Mouse (Mus musculus) intestine, embryonic 16.5 days (tissue): Measurements from ENCODE around the gene Rwdd3. TPM values are rescaled to one million over a fixed set of nuclear protein-coding genes. Genes with fewer than 3 reads are reported as not detected.
A peak's percentile ranks its signal among the peaks of the same experiment; 100 is the strongest.

Experiments used
- ATAC-seq: fragments of 200-750 bp; cut with Nextera tagmentation; 2 replicates; pipeline ENCODE4 v1.8.0; 2017; ENCODE audit warnings: moderate TSS enrichment, moderate library complexity
- H3K27ac ChIP-seq: fragments of 300-500 bp; sonication (generic); 2 replicates; pipeline ENCODE4 v1.5.1; 2014; ENCODE audit warnings: mild to moderate bottlenecking, low read length
- H3K27me3 ChIP-seq: fragments of 300-500 bp; sonication (generic); replicated peaks from 2 replicates; pipeline ENCODE4 v1.6.1; 2014; ENCODE audit warnings: low read length, control low read depth, mixed read lengths; ENCODE audit not compliant: control insufficient read depth, insufficient read depth
- H3K36me3 ChIP-seq: fragments of 300-500 bp; sonication (generic); 2 replicates; pipeline ENCODE4 v1.6.1; 2014; ENCODE audit warnings: low read length, control low read depth; ENCODE audit not compliant: control insufficient read depth, insufficient read depth
- H3K4me1 ChIP-seq: fragments of 300-500 bp; sonication (generic); 2 replicates; pipeline ENCODE4 v1.6.1; 2014; ENCODE audit warnings: low read length, control low read depth, mixed read lengths; ENCODE audit not compliant: control insufficient read depth, insufficient read depth
- H3K4me2 ChIP-seq: fragments of 300-500 bp; sonication (generic); 2 replicates; pipeline ENCODE4 v1.6.1; 2014; ENCODE audit warnings: low read depth, low read length, control low read depth
- H3K4me3 ChIP-seq: fragments of 300-500 bp; sonication (generic); 2 replicates; pipeline ENCODE4 v1.5.1; 2014; ENCODE audit warnings: mild to moderate bottlenecking, low read length
- H3K9ac ChIP-seq: fragments of 300-500 bp; sonication (generic); 2 replicates; pipeline ENCODE4 v1.6.1; 2014; ENCODE audit warnings: low read depth, low read length
- H3K9me3 ChIP-seq: fragments of 300-500 bp; sonication (generic); 2 replicates; pipeline ENCODE4 v1.6.1; 2016; ENCODE audit warnings: low read length, control low read depth; ENCODE audit not compliant: control insufficient read depth
- WGBS: fragments of 180-500 bp; shearing (Covaris S2); extraction: QIAGEN DNeasy Blood & Tissue Kit; methylation state at CpG from one replicate; pipeline ENCODE4 v1.1.7; 2014; 5-methylcytosine and 5-hydroxymethylcytosine counted together
- polyA plus RNA-seq: library from polyadenylated mRNA; unstranded; fragments of >200 nt; fragmentation: Nextera tagmentation; extraction: Ambion mirVana; gene quantifications from 2 replicates; pipeline ENCODE4 v1.2.1, GENCODE M21; 2015

Gene Rwdd3
- 4.8 and 5.5 TPM in 2 replicates for polyA plus RNA-seq

DNA sequence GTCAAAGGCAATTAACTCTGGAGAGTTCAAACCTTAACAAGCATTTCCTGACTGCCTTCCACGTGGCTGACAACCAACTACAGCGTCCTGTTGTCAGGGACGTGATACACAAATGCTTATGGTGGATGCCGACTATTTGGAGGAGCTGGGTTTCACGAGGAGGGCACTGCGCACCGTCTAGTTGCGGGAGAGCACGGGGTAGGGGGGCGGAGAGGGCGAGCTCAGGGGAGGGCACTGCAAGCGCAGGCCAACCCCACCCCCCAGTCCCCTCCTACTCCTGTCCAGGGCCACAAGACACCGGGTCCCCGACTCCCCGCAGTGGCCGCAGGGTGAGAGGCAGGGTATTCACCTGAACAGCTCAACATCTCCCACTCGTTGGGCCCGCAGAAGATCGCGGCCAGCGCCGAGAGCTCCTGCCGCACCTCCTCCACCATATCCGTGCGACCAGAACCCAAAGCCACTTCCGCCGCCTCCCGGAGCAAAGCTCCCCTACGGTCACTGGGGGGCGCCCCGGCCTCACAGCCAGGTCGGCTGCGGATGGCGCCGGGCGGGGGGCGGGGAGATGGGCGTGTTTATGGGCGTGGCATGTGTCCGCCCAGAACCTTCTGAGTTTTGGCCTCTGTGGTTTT is at the start of gene Rwdd3:
Gene Rwdd3 (minus strand): TSS at position 453 of the 629 bp plus-strand sequence.
- Histone ChIP-seq H3K9me3 (no peaks in the 10 kb centered on the region), H3K4me1 (no peaks in the 10 kb centered on the region), H3K27ac (peak within 1 kb of the TSS; percentile 63), H3K4me2 (peak within 1 kb of the TSS; percentile 74), H3K4me3 (peak within 1 kb of the TSS; percentile 67), H3K27me3 (no peaks in the 10 kb centered on the region), H3K9ac (peak within 1 kb of the TSS; percentile 77), H3K36me3 (no peaks in the 10 kb centered on the region)
- ATAC-seq = peak; percentile 98
- WGBS = under 1% methylated on average over 40 of the region's 40 CpGs

DNA sequence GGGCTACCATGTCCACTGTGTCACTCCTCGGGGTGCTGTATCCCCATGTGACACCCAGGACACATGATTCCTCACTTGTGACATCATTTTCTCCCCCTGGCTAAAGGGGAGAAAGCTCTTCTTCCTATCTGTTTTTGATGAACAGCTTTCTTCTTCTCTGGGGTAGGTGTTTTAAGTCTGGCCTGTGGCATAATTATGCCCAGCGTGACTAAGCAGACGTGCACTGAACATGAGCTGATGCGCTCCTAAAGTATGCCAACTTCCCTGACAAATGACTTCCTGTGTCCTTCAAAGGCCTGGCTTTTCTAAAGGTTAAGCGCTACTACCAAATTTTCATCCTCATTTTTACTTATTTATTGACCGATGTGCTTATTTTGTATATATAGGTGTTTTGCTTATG is 45.5 kb upstream of the Rwdd3 start:
- no peak for ATAC-seq
- Histone ChIP-seq H3K4me1 (no peaks in the 10 kb centered on the region), H3K4me3 (no peak overlapping the region), H3K9me3 (no peaks in the 10 kb centered on the region), H3K36me3 (no peaks in the 10 kb centered on the region), H3K27me3 (no peaks in the 10 kb centered on the region), H3K4me2 (no peak overlapping the region), H3K27ac (no peak overlapping the region), H3K9ac (no peak overlapping the region)
- WGBS = 79% methylated on average over 6 of the region's 6 CpGs

DNA sequence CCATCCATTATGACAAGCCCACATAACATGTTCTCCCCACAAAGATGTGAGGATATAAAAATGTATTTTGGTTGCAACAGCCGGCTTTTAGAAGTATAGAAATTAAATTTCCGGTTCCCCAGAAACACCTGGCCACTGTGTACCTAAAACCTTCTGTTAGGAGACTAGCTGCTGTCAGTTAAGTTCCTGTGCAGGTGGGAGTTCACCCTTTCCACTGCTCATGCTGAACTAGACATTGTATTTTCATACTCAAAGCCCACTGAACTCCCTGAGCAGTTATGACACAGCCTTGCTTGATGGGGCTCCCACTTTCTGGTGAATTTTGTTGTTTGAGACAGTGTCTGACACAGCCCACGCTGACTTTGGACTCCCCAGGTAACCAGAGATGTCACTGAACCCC is 42.0 kb upstream of the Rwdd3 start:
- no peak overlapping the region for H3K9ac ChIP-seq
- ATAC-seq = no peak
- no peaks in the 10 kb centered on the region for H3K4me1 ChIP-seq
- H3K27me3 ChIP-seq = no peaks in the 10 kb centered on the region
- no peaks in the 10 kb centered on the region for H3K36me3 ChIP-seq
- no peak overlapping the region for H3K4me3 ChIP-seq
- H3K4me2 ChIP-seq = no peak overlapping the region
- 77% methylated on average over 3 of the region's 3 CpGs for WGBS
- no peaks in the 10 kb centered on the region for H3K9me3 ChIP-seq
- H3K27ac ChIP-seq = no peak overlapping the region

DNA sequence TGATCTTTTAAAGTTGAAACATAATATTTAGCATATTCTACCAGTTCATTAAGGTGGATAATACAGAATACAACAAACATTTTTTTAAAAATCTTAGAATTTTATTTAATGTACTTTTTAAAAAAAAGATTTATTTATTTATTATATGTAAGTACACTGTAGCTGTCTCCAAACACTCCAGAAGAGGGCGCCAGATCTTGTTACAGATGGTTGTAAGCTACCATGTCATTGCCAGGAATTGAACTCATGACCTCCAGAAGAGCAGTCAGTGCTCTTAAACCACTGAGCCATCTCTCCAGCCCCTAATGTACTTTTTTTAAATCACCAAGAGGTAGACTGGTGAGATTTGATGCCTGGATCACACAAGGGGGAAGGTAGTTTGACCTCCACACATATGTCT is 40.7 kb upstream of the Rwdd3 start:
- Histone ChIP-seq H3K4me3 (no peak overlapping the region), H3K27me3 (no peaks in the 10 kb centered on the region), H3K9me3 (no peaks in the 10 kb centered on the region), H3K4me1 (no peaks in the 10 kb centered on the region), H3K4me2 (no peak overlapping the region), H3K36me3 (no peaks in the 10 kb centered on the region), H3K9ac (no peak overlapping the region), H3K27ac (no peak overlapping the region)
- 46% methylated on average over 1 of the region's 1 CpGs for WGBS
- ATAC-seq = no peak

DNA sequence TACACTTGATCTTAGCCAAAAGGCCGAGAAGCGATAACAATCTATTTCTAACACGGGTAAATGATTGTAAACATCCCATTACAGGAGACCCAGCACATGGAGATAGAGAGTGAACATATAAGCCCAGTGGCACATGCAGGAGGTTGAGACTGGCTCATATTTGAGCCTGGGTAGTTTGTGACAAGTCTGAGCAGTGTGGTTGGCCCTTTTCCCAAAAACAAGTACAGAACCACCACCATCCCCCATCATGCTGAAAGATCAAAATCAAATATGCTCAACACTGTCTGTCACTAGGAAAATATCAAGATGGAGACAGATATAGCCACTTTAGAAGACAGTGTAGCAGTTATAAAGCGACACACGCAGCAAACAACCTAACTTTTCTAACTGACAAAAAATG is 37.5 kb upstream of the Rwdd3 start:
- Histone ChIP-seq H3K9me3 (no peaks in the 10 kb centered on the region), H3K27ac (no peak overlapping the region), H3K9ac (no peak overlapping the region), H3K27me3 (no peaks in the 10 kb centered on the region), H3K4me2 (no peak overlapping the region), H3K36me3 (no peaks in the 10 kb centered on the region), H3K4me1 (no peaks in the 10 kb centered on the region), H3K4me3 (no peak overlapping the region)
- ATAC-seq = no peak
- WGBS = 88% methylated on average over 5 of the region's 5 CpGs

DNA sequence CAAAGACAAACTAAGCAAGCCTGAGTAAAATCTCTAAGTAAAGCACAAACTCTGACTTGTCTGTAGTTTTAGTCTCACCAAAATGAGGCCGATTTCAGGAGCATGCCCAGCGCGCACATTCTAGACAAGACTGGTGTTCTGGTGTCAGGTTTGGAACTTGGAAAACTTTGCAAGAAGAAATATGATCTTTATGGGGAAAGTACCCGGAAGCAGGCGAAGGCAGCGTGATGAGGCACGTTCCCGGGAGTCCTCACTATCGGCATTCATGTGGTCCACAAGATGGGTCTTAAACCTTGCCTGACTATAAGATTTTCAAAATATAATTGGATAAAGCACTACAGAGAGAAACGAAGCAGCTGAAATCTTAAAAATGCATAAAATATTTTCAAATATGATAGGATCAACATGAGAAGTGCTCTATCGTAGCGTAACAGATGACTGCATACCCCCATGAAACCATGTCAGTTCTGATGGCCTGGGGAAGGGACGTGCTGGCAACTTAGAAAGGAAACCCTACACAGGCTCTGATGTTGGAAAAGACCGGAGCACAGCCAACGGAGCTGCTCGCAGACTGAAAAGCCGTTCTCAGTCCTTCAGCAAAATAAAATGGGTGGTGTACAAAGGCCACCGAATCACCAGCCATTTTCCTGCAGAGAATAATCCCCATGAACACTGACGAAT is 34.8 kb upstream of the Rwdd3 start:
- Histone ChIP-seq H3K36me3 (no peaks in the 10 kb centered on the region), H3K4me1 (no peaks in the 10 kb centered on the region), H3K9ac (no peak overlapping the region), H3K9me3 (no peaks in the 10 kb centered on the region), H3K27ac (no peak overlapping the region), H3K4me2 (no peak overlapping the region), H3K4me3 (no peak overlapping the region), H3K27me3 (no peaks in the 10 kb centered on the region)
- WGBS = 89% methylated on average over 19 of the region's 19 CpGs
- no peak for ATAC-seq

DNA sequence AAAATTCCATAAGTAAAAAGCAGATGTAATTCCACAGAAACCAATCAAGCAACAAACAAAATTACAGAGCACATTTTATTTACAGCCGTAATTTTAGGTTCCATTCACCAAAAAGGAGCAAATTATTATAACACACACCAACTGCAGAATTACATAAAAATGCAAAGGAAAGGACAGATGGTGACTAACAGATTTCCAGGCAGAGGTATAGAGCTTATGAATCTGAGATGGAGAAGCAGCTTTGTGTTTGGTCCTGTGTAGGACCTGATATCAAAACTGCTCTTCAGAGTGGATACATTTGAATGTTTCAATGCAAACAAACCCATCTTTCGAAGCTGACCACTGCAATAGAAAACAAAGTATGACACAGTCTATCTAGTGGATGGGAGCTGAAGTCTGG is 31.1 kb upstream of the Rwdd3 start:
- H3K27me3 ChIP-seq = no peaks in the 10 kb centered on the region
- H3K9ac ChIP-seq = no peak overlapping the region
- 84% methylated on average over 2 of the region's 2 CpGs for WGBS
- no peaks in the 10 kb centered on the region for H3K9me3 ChIP-seq
- no peak overlapping the region for H3K4me2 ChIP-seq
- H3K4me1 ChIP-seq = no peaks in the 10 kb centered on the region
- ATAC-seq = no peak
- no peaks in the 10 kb centered on the region for H3K36me3 ChIP-seq
- no peak overlapping the region for H3K27ac ChIP-seq
- H3K4me3 ChIP-seq = no peak overlapping the region

DNA sequence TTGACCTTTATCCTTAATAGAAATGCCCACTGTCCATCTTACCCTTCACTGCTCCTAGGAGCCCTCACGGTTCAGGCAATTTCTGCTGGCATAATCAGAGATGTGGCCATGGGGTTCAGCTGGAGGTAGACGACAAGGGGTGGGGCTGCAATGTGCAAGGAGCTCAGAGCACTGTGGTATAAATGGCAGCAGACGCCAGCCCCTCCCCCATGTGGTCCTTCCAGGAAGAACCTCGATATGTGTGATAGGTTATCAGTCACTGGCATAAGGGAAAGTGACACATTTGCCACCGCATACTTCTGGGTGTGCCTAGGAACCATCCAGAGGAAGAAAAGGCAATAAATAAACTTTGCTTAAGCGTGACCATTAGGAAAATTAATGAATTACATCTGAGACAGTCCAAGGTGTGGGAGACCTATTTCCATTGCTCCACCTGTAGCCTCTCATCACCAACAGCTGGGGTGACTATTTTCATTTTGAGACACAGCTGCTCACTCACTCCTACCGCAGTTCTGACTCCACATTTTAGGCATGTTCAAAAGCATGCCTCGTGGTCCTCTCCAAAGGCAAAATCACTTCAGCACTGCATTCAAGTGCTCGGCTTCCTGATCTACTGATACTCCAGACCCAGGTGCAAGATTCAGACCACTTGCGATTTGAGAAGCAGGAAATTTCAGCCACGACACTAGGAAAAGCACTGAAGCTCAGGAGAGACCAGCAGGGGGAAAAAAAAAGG is 29.7 kb upstream of the Rwdd3 start:
- Histone ChIP-seq H3K9ac (no peak overlapping the region), H3K4me1 (no peaks in the 10 kb centered on the region), H3K27ac (no peak overlapping the region), H3K4me3 (no peak overlapping the region), H3K4me2 (no peak overlapping the region), H3K27me3 (no peaks in the 10 kb centered on the region), H3K36me3 (no peaks in the 10 kb centered on the region), H3K9me3 (no peaks in the 10 kb centered on the region)
- peak; percentile 78 for ATAC-seq
- 57% methylated on average over 11 of the region's 11 CpGs for WGBS

DNA sequence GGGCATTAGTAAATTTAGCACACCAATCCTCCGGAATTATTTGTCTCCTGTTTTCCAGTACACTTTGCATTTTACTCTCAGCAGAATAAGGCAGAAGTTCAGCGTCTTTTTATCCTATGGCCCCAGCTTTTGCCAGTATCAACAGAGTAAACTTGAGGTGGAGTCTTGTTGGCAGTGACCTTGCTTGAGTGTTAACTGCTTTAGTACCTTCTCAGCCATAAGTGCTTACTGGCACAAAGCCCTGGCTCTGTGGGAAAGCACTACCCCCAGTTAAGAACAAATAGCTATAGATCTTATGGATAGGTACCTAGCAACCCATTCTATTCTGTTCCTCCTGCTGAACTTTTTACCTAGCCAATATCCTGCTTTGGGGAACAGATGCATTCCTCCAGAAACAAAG is 17.7 kb upstream of the Rwdd3 start:
- no peak for ATAC-seq
- no peak overlapping the region for H3K4me2 ChIP-seq
- H3K4me3 ChIP-seq = no peak overlapping the region
- H3K27me3 ChIP-seq = no peaks in the 10 kb centered on the region
- WGBS = 83% methylated on average over 2 of the region's 2 CpGs
- H3K4me1 ChIP-seq = no peaks in the 10 kb centered on the region
- no peaks in the 10 kb centered on the region for H3K36me3 ChIP-seq
- H3K9ac ChIP-seq = no peak overlapping the region
- no peak overlapping the region for H3K27ac ChIP-seq
- no peaks in the 10 kb centered on the region for H3K9me3 ChIP-seq
